Mouse (Mus musculus) common myeloid progenitor, adult 5-6 weeks (primary cell): Measurements from ENCODE around the gene Abraxas2. TPM values are rescaled to one million over a fixed set of nuclear protein-coding genes. Genes with fewer than 3 reads are reported as not detected.

Experiments
- ATAC-seq: replicated peaks from 2 replicates; pipeline ENCODE4 v1.8.0; 2016; ENCODE audit warnings: low read depth, mild to moderate bottlenecking, moderate TSS enrichment, inconsistent platforms; ENCODE audit not compliant: poor library complexity, severe bottlenecking
- total RNA-seq: library from RNA; stranded (forward); fragments of 200-1000, 187-1606 nt; gene quantifications from 2 replicates; pipeline ENCODE4 v1.2.3, GENCODE M21; 2017

Gene Abraxas2
- total RNA-seq, 1 experiment from 2014 or later = 37.6 TPM

DNA sequence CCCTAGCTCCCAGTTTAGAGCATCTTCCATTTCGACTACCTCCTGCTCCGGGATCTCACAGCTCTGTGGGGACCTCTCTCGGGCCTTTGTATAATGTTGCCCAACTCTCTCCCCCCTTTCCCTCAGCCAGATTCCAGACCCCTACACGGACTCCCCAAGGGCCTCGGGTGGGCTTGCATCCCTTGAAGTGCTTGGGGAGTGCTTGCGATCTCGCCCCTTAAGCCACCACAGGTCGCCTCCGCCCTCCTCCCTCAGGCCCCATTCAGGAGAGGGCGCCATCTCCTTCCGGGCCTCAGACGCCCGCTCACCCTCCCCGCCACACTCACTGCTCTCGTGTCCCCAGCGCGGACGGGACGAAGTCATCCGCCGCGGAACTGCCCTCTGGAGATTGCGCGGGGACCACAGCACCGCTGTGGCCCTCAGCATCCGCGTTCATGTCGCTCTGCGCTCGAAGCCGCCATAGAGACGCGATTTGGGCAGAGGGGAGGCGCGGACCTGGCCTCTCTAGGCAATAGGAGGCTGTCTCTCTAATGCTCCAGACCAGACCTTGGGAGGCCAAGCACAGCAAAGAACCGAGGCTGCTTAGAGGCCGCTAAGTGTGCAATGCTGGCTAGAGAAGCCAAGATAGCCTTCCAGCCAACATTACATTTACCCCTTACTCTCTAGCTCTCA is 6.7 kb upstream of the Abraxas2 start, which contains the start of gene Eef1akmt2:
Eef1akmt2 (minus strand) TSS at position 501 of the 672 bp plus-strand sequence.
- ATAC-seq = peak; percentile 98

GRCm38 (mm10) chr7:132853361-132853760 is 5.7 kb upstream of the Abraxas2 start:
- no peak for ATAC-seq

- no peak for ATAC-seq
Observed at GRCm38 (mm10) chr7:132853946-132854345, 5.1 kb upstream of the Abraxas2 start.

DNA sequence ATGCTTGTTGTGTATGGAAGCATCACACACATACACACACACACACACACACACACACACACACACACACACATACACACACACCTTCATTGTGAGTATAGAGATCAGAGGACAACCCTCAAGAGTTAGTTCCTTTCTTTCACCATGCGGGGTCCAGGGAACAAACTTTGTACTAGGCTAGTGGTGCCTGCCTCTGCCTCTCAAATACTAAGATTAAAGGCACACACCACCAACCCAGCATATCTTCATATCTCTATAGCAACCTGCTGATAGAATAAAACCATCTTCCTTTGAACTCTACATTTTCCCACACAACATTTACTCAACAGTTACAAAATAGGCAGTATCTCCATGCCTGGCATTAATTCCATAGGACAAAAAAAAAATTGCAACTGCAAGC is 2.9 kb upstream of the Abraxas2 start:
- ATAC-seq = no peak

- ATAC-seq = no peak
Observed at GRCm38 (mm10) chr7:132858043-132858608, 899 bp upstream of the Abraxas2 start.

- ATAC-seq = peak; percentile 93
Observed at GRCm38 (mm10) chr7:132866316-132866715, 7.3 kb downstream of the Abraxas2 start.

- ATAC-seq = peak; percentile 92
Observed at GRCm38 (mm10) chr7:132873043-132873442, 14.0 kb downstream of the Abraxas2 start.

- no peak for ATAC-seq
Observed at GRCm38 (mm10) chr7:132875391-132876086, 16.5 kb downstream of the Abraxas2 start.

DNA sequence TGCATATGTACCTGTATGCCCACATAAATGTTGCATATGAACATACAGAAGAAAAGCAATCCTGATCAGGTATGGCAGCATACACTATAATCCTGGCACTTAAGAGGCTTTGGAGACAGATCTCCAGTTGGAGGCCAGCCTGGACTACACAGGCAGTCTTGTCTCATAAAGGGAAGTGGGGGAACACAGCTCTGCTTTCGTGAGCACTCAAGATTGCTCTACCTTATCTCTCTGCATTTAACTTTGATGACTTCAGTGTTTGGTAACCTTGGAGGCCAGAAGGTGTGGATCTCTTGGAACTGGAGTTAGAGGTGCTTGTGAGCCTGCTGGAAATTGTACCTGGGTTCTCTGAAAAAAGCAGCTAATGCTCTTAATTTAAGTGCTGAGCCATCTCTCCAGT is 21.3 kb downstream of the Abraxas2 start:
- ATAC-seq = no peak

- peak; percentile 78 for ATAC-seq
Observed at GRCm38 (mm10) chr7:132882343-132882742, 23.3 kb downstream of the Abraxas2 start.

GRCm38 (mm10) chr7:132884031-132884430 is 25.0 kb downstream of the Abraxas2 start:
- ATAC-seq = no peak

DNA sequence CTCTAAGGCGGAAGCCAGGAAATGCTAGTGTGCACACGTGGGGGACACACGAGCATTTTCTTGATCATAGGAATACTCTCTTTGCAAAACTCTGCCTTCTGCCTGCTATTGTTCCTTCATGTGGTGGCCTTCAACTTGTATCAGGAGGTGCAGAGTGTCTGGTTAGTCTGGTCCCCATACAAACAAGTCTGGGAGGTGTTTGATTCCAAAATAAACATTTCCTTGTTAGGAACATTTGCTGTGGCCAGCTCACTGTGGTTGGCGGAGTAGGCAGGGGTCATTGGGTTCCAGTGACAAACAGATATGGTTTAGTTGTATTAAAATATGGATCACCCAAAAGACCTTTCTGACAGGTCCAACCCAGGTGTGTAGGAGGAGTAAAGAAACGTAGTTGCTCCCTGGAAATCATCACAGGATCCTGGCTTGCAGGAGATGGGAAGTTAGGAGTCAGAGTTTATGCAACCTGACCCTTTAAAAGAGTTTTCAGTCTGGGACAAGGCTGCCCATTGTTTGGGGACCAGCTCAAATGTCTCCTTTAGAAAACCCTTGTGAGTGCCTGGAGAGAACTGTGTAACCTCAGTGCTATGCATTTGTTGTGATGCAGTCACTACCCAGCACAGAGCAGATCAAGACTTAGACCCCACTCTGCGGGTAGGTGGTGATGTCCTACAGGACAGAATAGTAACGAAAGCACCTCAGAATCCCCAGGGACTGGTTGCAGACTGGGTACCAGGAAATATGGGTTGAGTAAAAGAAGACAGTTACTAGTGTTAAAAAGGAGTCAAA is 28.2 kb downstream of the Abraxas2 start:
- ATAC-seq = no peak

DNA sequence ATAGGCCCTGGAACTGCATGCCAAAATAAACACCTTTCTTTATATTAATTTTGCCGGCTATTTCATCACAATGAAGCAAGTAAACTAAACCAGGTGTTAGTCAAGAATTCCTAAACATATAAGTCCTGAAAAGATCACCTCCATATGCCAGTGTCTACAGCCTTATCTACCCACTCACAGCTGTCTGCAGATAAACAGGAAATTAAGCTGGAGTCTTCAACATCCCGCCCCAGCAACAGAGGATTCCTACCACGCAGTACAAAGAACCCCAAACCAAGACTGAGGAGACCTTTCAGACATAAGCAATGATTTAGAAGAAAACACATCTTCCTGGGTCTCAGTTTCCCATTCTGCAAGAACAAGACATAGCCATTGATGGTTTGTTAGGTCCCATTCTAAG is 29.0 kb downstream of the Abraxas2 start:
- no peak for ATAC-seq

- ATAC-seq = peak; percentile 66
Observed at GRCm38 (mm10) chr7:132888518-132889249, 29.7 kb downstream of the Abraxas2 start.

DNA sequence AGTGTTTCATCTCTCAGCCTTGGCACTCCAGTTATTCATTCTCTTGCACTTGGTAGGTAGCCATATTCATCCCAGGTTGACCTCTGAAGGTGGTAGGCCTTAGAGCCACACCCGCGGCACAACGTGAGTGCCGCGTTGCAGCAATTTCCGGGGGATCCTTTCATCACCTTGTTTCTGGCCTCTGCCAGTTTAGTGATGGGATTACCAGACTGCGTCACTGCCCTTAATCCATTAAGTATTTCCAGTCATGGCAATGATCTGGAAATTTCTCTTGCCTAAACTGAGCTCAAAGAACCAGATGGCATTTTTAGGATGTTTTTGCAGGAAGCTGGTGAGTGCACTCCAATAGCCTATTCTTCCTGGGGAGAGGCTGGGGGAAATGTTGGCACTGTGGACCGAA is 30.7 kb downstream of the Abraxas2 start:
- ATAC-seq = no peak

- ATAC-seq = no peak
Observed at GRCm38 (mm10) chr7:132890201-132890600, 31.2 kb downstream of the Abraxas2 start.

GRCm38 (mm10) chr7:132891561-132892310 is 32.7 kb downstream of the Abraxas2 start:
- ATAC-seq = no peak

DNA sequence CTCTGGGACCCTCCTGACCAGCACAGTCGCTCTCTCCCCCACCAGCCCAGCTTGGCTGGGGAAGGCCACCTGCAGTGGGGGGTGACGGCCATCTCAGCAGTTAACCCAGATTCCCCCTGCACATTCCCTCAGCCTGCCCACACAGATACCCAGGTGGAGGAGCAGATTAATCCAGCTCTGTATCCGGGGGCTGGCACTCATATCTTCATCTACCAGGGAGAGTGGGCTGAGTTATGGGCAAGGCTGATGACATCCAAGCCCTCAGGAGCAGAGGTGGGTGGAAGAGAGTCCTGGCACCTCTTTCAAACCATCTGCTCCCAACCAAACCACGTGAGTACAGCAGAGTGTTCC is 33.3 kb downstream of the Abraxas2 start:
- ATAC-seq = no peak

- no peak for ATAC-seq
Observed at GRCm38 (mm10) chr7:132892806-132893205, 33.8 kb downstream of the Abraxas2 start.
